Mouse (Mus musculus) midbrain, postnatal 0 days (tissue): Measurements from ENCODE around the gene Mfsd4a. TPM values are rescaled to one million over a fixed set of nuclear protein-coding genes. Genes with fewer than 3 reads are reported as not detected.
A peak's percentile ranks its signal among the peaks of the same experiment; 100 is the strongest.

Source experiments
- ATAC-seq: fragments of 200-750 bp; cut with Nextera tagmentation; 2 replicates; pipeline ENCODE4 v1.8.0; 2017; ENCODE audit warnings: moderate number of reproducible peaks, mild to moderate bottlenecking, moderate TSS enrichment, moderate library complexity; ENCODE audit not compliant: low FRiP score
- DNase-seq: peaks from one replicate; pipeline ENCODE4 v3.0.0-alpha.2; 2015; ENCODE audit warnings: low spot score
- H3K27ac ChIP-seq: fragments of 300-500 bp; sonication (generic); 2 replicates; pipeline ENCODE4 v1.5.1; 2014; ENCODE audit warnings: low read depth, mild to moderate bottlenecking, low read length, mixed read lengths
- H3K27me3 ChIP-seq: fragments of 300-500 bp; sonication (generic); 2 replicates; pipeline ENCODE4 v1.6.1; 2014; ENCODE audit warnings: low read length, control low read depth, mixed read lengths; ENCODE audit not compliant: insufficient read depth
- H3K36me3 ChIP-seq: fragments of 300-500 bp; sonication (generic); 2 replicates; pipeline ENCODE4 v1.6.1; 2014; ENCODE audit warnings: low read length, control low read depth, mixed read lengths; ENCODE audit not compliant: insufficient read depth
- H3K4me1 ChIP-seq: fragments of 300-500 bp; sonication (generic); 2 replicates; pipeline ENCODE4 v1.6.1; 2014; ENCODE audit warnings: mild to moderate bottlenecking, control low read depth, antibody characterized with exemption, low read length, mixed read lengths; ENCODE audit not compliant: insufficient read depth
- H3K4me2 ChIP-seq: fragments of 300-500 bp; sonication (generic); 2 replicates; pipeline ENCODE4 v1.6.1; 2014; ENCODE audit warnings: low read depth, mild to moderate bottlenecking, low read length, mixed read lengths; ENCODE audit not compliant: poor library complexity, severe bottlenecking
- H3K4me3 ChIP-seq: fragments of 300-500 bp; sonication (generic); 2 replicates; pipeline ENCODE4 v1.5.1; 2014; ENCODE audit warnings: low read depth, mild to moderate bottlenecking, low read length, moderate library complexity
- H3K9ac ChIP-seq: fragments of 300-500 bp; sonication (generic); replicated peaks from 2 replicates; pipeline ENCODE4 v1.6.1; 2014; ENCODE audit warnings: mild to moderate bottlenecking, low read length, moderate library complexity, mixed read lengths; ENCODE audit not compliant: poor library complexity, severe bottlenecking
- H3K9me3 ChIP-seq: fragments of 300-500 bp; sonication (generic); 2 replicates; pipeline ENCODE4 v1.6.1; 2016; ENCODE audit warnings: low read length, control low read depth
- CTCF ChIP-seq: IDR thresholded peaks from 2 replicates; pipeline ENCODE4 v1.5.1; 2016; ENCODE audit warnings: antibody characterized with exemption, mild to moderate bottlenecking
- WGBS: fragments of 180-500 bp; shearing (Covaris S2); extraction: QIAGEN DNeasy Blood & Tissue Kit; methylation state at CpG from one replicate; pipeline ENCODE4 v1.1.7; 2014; 5-methylcytosine and 5-hydroxymethylcytosine counted together
- polyA plus RNA-seq: library from polyadenylated mRNA; unstranded; fragments of >200 nt; fragmentation: Nextera tagmentation; extraction: Ambion mirVana; gene quantifications from 2 replicates; pipeline ENCODE4 v1.2.1, GENCODE M21; 2015
- total RNA-seq: library from RNA; depleted of rRNA; stranded (reverse); fragments of >200 nt; gene quantifications from 2 replicates; pipeline ENCODE4 v1.2.3, GENCODE M21; 2014

Mfsd4a gene
- total and polyA plus RNA-seq, 2 experiments from 2014 or later, result 9.0 to 9.2 TPM

DNA sequence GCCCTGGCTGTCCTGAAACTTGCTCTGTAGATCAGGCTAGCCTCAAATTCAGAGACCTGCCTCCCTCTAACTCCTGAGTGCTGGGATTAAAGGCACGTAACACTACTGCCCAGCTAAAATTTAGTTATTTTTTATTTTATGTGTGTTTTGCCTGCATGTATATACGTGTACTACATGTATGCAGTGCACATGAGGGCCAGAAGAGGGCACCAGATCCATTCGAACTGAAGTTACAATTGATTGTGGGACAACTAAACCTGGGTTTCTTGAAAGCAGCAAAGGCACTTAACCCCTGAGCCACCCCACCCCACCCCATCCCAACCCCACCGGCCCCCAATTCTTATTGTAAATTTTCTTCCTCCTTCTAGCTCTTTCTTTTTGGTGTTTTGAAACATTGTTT lies 72.8 kb downstream of the Mfsd4a start:
- H3K9ac ChIP-seq, result no peak overlapping the region
- no peak overlapping the region for H3K27ac ChIP-seq
- no peak for ATAC-seq
- WGBS, result 45% methylated on average over 4 of the region's 4 CpGs
- no peaks in the 10 kb centered on the region for H3K9me3 ChIP-seq
- no peak overlapping the region for H3K4me2 ChIP-seq
- peak; percentile 71 for TF ChIP-seq CTCF
- H3K4me3 ChIP-seq, result no peak overlapping the region
- H3K36me3 ChIP-seq, result no peaks in the 10 kb centered on the region
- H3K4me1 ChIP-seq, result no peaks in the 10 kb centered on the region
- peak; percentile 42 for DNase-seq
- no peaks in the 10 kb centered on the region for H3K27me3 ChIP-seq

GRCm38 (mm10) chr1:131993169-131994040 lies 74.5 kb downstream of the Mfsd4a start:
- TF ChIP-seq CTCF, result no peak
- no peak overlapping the region for H3K27ac ChIP-seq
- no peaks in the 10 kb centered on the region for H3K27me3 ChIP-seq
- no peak overlapping the region for H3K4me3 ChIP-seq
- no peak for DNase-seq
- H3K9ac ChIP-seq, result no peak overlapping the region
- 82% methylated on average over 12 of the region's 12 CpGs for WGBS
- no peak overlapping the region for H3K4me2 ChIP-seq
- H3K9me3 ChIP-seq, result no peaks in the 10 kb centered on the region
- no peaks in the 10 kb centered on the region for H3K4me1 ChIP-seq
- ATAC-seq, result no peak
- H3K36me3 ChIP-seq, result no peaks in the 10 kb centered on the region

- WGBS, result 93% methylated on average over 7 of the region's 7 CpGs
- H3K36me3 ChIP-seq, result no peaks in the 10 kb centered on the region
- H3K4me1 ChIP-seq, result no peaks in the 10 kb centered on the region
- ATAC-seq (no peak), DNase-seq (no peak)
- TF ChIP-seq CTCF, result no peak
- no peaks in the 10 kb centered on the region for H3K27me3 ChIP-seq
- H3K9me3 ChIP-seq, result no peaks in the 10 kb centered on the region
- H3K9ac ChIP-seq, result no peak overlapping the region
- H3K4me2 ChIP-seq, result no peak overlapping the region
- H3K27ac ChIP-seq, result no peak overlapping the region
- no peak overlapping the region for H3K4me3 ChIP-seq
Measured at GRCm38 (mm10) chr1:131992561-131993001, 75.3 kb downstream of the Mfsd4a start.

GRCm38 (mm10) chr1:131990083-131990760 lies 77.6 kb downstream of the Mfsd4a start:
- 96% methylated on average over 9 of the region's 9 CpGs for WGBS

DNA sequence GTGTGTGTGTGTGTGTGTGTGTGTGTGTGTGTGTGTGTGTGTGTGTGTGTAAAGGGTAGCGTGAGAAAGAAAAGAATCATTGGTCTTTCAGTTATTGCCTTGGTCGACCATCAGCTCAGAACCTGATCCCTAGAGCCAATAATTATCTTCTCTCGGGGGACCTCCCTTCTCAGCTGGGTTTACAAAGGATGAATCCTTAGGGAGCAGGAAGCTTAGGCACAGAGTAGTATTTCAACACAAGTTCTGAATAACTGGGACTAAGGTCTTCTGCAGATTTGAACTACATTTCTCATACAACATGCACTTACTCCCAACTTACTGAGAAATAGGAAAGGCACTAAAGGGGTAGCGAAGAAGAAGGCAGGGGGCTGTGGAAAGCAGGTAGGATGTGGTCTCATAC lies 78.4 kb downstream of the Mfsd4a start:
- H3K9me3 ChIP-seq, result no peaks in the 10 kb centered on the region
- TF ChIP-seq CTCF, result no peak
- no peaks in the 10 kb centered on the region for H3K4me1 ChIP-seq
- WGBS, result 83% methylated on average over 4 of the region's 4 CpGs
- H3K27ac ChIP-seq, result no peak overlapping the region
- H3K9ac ChIP-seq, result no peak overlapping the region
- no peaks in the 10 kb centered on the region for H3K27me3 ChIP-seq
- ATAC-seq, result no peak
- H3K4me2 ChIP-seq, result no peak overlapping the region
- H3K4me3 ChIP-seq, result no peak overlapping the region
- H3K36me3 ChIP-seq, result no peaks in the 10 kb centered on the region
- DNase-seq, result no peak

More at GRCm38 (mm10) chr1:131990083-131990760, 77.6 kb downstream of the Mfsd4a start:
- no peak for ATAC-seq
- Histone ChIP-seq H3K27me3 (no peaks in the 10 kb centered on the region), H3K27ac (no peak overlapping the region), H3K4me3 (no peak overlapping the region), H3K9me3 (no peaks in the 10 kb centered on the region), H3K4me2 (no peak overlapping the region), H3K4me1 (no peaks in the 10 kb centered on the region), H3K36me3 (no peaks in the 10 kb centered on the region), H3K9ac (no peak overlapping the region)
- no peak for DNase-seq
- TF ChIP-seq CTCF, result no peak

DNA sequence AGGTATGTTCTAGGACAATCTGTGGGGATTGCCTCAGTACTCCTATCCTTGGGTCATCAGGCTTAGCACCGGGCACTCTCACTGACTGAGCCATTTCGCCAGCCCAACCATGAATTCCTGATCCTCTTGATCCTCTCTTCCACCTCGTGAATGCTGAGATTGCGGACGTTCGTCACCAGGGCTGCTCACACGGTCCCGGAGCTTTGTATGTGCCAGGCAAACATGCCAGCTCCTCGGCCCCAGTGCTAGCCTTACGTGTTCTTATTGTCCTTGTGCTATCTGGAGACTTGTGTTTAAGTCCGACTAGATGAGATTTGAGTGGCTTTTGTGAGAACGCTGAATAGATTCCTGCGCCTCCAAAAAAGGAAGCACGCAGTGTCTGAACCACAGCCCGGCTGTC lies 80.4 kb downstream of the Mfsd4a start:
- H3K4me1 ChIP-seq, result no peaks in the 10 kb centered on the region
- no peak overlapping the region for H3K9ac ChIP-seq
- TF ChIP-seq CTCF, result no peak
- 66% methylated on average over 15 of the region's 15 CpGs for WGBS
- H3K4me2 ChIP-seq, result no peak overlapping the region
- no peaks in the 10 kb centered on the region for H3K36me3 ChIP-seq
- H3K27ac ChIP-seq, result no peak overlapping the region
- no peak for DNase-seq
- no peaks in the 10 kb centered on the region for H3K27me3 ChIP-seq
- ATAC-seq, result no peak
- H3K4me3 ChIP-seq, result no peak overlapping the region
- no peaks in the 10 kb centered on the region for H3K9me3 ChIP-seq
